Mouse (Mus musculus) intestine, embryonic 14.5 days (tissue): Measurements from ENCODE around the gene Tlr2. TPM values are rescaled to one million over a fixed set of nuclear protein-coding genes. Genes with fewer than 3 reads are reported as not detected.

Experiments
- ATAC-seq: fragments of 200-750 bp; cut with Nextera tagmentation; replicated peaks from 2 replicates; pipeline ENCODE4 v1.8.0; 2017; ENCODE audit warnings: low read depth, moderate number of reproducible peaks, moderate TSS enrichment, moderate library complexity; ENCODE audit not compliant: low FRiP score, low TSS enrichment
- DNase-seq: peaks from one replicate; pipeline ENCODE4 v3.0.0-alpha.2; 2018; ENCODE audit warnings: low spot score
- H3K27ac ChIP-seq: fragments of 300-500 bp; sonication (generic); 2 replicates; pipeline ENCODE4 v1.5.1; 2014; ENCODE audit warnings: low read depth, mild to moderate bottlenecking, control low read depth
- H3K27me3 ChIP-seq: fragments of 300-500 bp; sonication (generic); replicated peaks from 2 replicates; pipeline ENCODE4 v1.6.1; 2014; ENCODE audit warnings: low read length, control low read depth; ENCODE audit not compliant: control insufficient read depth, insufficient read depth
- H3K36me3 ChIP-seq: fragments of 300-500 bp; sonication (generic); 2 replicates; pipeline ENCODE4 v1.6.1; 2014; ENCODE audit warnings: low read length, control low read depth; ENCODE audit not compliant: control insufficient read depth, insufficient read depth
- H3K4me1 ChIP-seq: fragments of 300-500 bp; sonication (generic); replicated peaks from 2 replicates; pipeline ENCODE4 v1.6.1; 2014; ENCODE audit warnings: low read length, control low read depth, mixed read lengths; ENCODE audit not compliant: control insufficient read depth, insufficient read depth
- H3K4me2 ChIP-seq: fragments of 300-500 bp; sonication (generic); 2 replicates; pipeline ENCODE4 v1.6.1; 2014; ENCODE audit warnings: low read length
- H3K4me3 ChIP-seq: fragments of 300-500 bp; sonication (generic); 2 replicates; pipeline ENCODE4 v1.5.1; 2014; ENCODE audit warnings: low read depth, low read length, control low read depth, mixed read lengths
- H3K9ac ChIP-seq: fragments of 300-500 bp; sonication (generic); 2 replicates; pipeline ENCODE4 v1.6.1; 2014; ENCODE audit warnings: mild to moderate bottlenecking, low read length
- H3K9me3 ChIP-seq: fragments of 300-500 bp; sonication (generic); 2 replicates; pipeline ENCODE4 v1.6.1; 2016; ENCODE audit warnings: low read length, control low read depth; ENCODE audit not compliant: control insufficient read depth
- WGBS: fragments of 180-500 bp; shearing (Covaris S2); extraction: QIAGEN DNeasy Blood & Tissue Kit; methylation state at CpG from one replicate; pipeline ENCODE4 v1.1.7; 2014; 5-methylcytosine and 5-hydroxymethylcytosine counted together
- polyA plus RNA-seq: library from polyadenylated mRNA; unstranded; fragments of >200 nt; fragmentation: Nextera tagmentation; extraction: Ambion mirVana; gene quantifications from 2 replicates; pipeline ENCODE4 v1.2.1, GENCODE M21; 2014

Tlr2 gene
- polyA plus RNA-seq, 1 experiment from 2014 or later, result 3.9 TPM

- H3K4me3 ChIP-seq, result no peak overlapping the region
- WGBS, result 85% methylated on average over 5 of the region's 5 CpGs
- H3K4me2 ChIP-seq, result no peak overlapping the region
- no peak overlapping the region for H3K27ac ChIP-seq
- no peak overlapping the region for H3K9ac ChIP-seq
- ATAC-seq (no peak), DNase-seq (no peak)
- no peaks in the 10 kb centered on the region for H3K9me3 ChIP-seq
- H3K27me3 ChIP-seq, result no peaks in the 10 kb centered on the region
- no peaks in the 10 kb centered on the region for H3K4me1 ChIP-seq
- H3K36me3 ChIP-seq, result no peaks in the 10 kb centered on the region
Measured at GRCm38 (mm10) chr3:83855643-83856042, 14.1 kb upstream of the Tlr2 start.

- ATAC-seq (no peak), DNase-seq (no peak)
- no peak overlapping the region for H3K4me2 ChIP-seq
- no peak overlapping the region for H3K27ac ChIP-seq
- H3K9me3 ChIP-seq, result no peaks in the 10 kb centered on the region
- H3K9ac ChIP-seq, result no peak overlapping the region
- no peak overlapping the region for H3K4me3 ChIP-seq
- no peaks in the 10 kb centered on the region for H3K36me3 ChIP-seq
- no peaks in the 10 kb centered on the region for H3K4me1 ChIP-seq
- 78% methylated on average over 2 of the region's 2 CpGs for WGBS
- H3K27me3 ChIP-seq, result no peaks in the 10 kb centered on the region
Measured at GRCm38 (mm10) chr3:83849341-83849740, 7.8 kb upstream of the Tlr2 start.

GRCm38 (mm10) chr3:83844766-83845520, 3.4 kb upstream of the Tlr2 start:
- H3K4me3 ChIP-seq, result no peak overlapping the region
- H3K27ac ChIP-seq, result no peak overlapping the region
- 51% methylated on average over 8 of the region's 8 CpGs for WGBS
- DNase-seq (no peak), ATAC-seq (no peak)
- H3K27me3 ChIP-seq, result no peaks in the 10 kb centered on the region; the same call in 1 of the 2 replicates
- H3K9ac ChIP-seq, result no peak overlapping the region
- no peaks in the 10 kb centered on the region for H3K36me3 ChIP-seq
- H3K4me2 ChIP-seq, result no peak overlapping the region
- no peaks in the 10 kb centered on the region for H3K4me1 ChIP-seq
- no peaks in the 10 kb centered on the region for H3K9me3 ChIP-seq

- no peaks in the 10 kb centered on the region for H3K36me3 ChIP-seq
- no peaks in the 10 kb centered on the region for H3K4me1 ChIP-seq
- no peak overlapping the region for H3K4me2 ChIP-seq
- H3K9ac ChIP-seq, result no peak overlapping the region
- H3K27ac ChIP-seq, result no peak overlapping the region
- 91% methylated on average over 5 of the region's 5 CpGs for WGBS
- DNase-seq (no peak), ATAC-seq (no peak)
- H3K27me3 ChIP-seq, result no peaks in the 10 kb centered on the region; the same call in 1 of the 2 replicates
- H3K4me3 ChIP-seq, result no peak overlapping the region
- H3K9me3 ChIP-seq, result no peaks in the 10 kb centered on the region
Measured at GRCm38 (mm10) chr3:83839477-83839876, 2.1 kb downstream of the Tlr2 start.

GRCm38 (mm10) chr3:83836685-83837084, 4.9 kb downstream of the Tlr2 start:
- no peaks in the 10 kb centered on the region for H3K27me3 ChIP-seq
- no peak for DNase-seq

GRCm38 (mm10) chr3:83828145-83828611, 13.4 kb downstream of the Tlr2 start:
- Histone ChIP-seq H3K27ac (no peak overlapping the region), H3K27me3 (no peaks in the 10 kb centered on the region), H3K4me2 (no peak overlapping the region), H3K4me3 (no peak overlapping the region), H3K36me3 (no peaks in the 10 kb centered on the region), H3K4me1 (no peaks in the 10 kb centered on the region), H3K9ac (no peak overlapping the region), H3K9me3 (no peaks in the 10 kb centered on the region)
- DNase-seq, result no peak
- ATAC-seq, result peak; percentile 64
- 49% methylated on average over 5 of the region's 5 CpGs for WGBS

More at GRCm38 (mm10) chr3:83836685-83837084, 4.9 kb downstream of the Tlr2 start:
- H3K36me3 ChIP-seq, result no peaks in the 10 kb centered on the region
- no peak overlapping the region for H3K27ac ChIP-seq
- no peak for ATAC-seq
- no peaks in the 10 kb centered on the region for H3K9me3 ChIP-seq
- no peaks in the 10 kb centered on the region for H3K4me1 ChIP-seq
- WGBS, result 82% methylated on average over 15 of the region's 15 CpGs
- H3K4me2 ChIP-seq, result no peak overlapping the region
- no peak overlapping the region for H3K9ac ChIP-seq
- no peak overlapping the region for H3K4me3 ChIP-seq

- H3K9ac ChIP-seq, result no peak overlapping the region
- WGBS, result 84% methylated on average over 9 of the region's 9 CpGs
- ATAC-seq (no peak), DNase-seq (no peak)
- H3K27ac ChIP-seq, result no peak overlapping the region
- no peaks in the 10 kb centered on the region for H3K4me1 ChIP-seq
- no peak overlapping the region for H3K4me2 ChIP-seq
- H3K4me3 ChIP-seq, result no peak overlapping the region
- no peaks in the 10 kb centered on the region for H3K36me3 ChIP-seq
- no peaks in the 10 kb centered on the region for H3K27me3 ChIP-seq
- no peaks in the 10 kb centered on the region for H3K9me3 ChIP-seq
Measured at GRCm38 (mm10) chr3:83827684-83828083, 13.9 kb downstream of the Tlr2 start.

- no peak for DNase-seq
- Histone ChIP-seq H3K36me3 (no peaks in the 10 kb centered on the region), H3K4me2 (no peak overlapping the region), H3K27me3 (no peaks in the 10 kb centered on the region), H3K9ac (no peak overlapping the region), H3K4me3 (no peak overlapping the region), H3K4me1 (no peaks in the 10 kb centered on the region), H3K27ac (no peak overlapping the region), H3K9me3 (0 out of 2 replicates have a peak, but pooled peaks cover 2% of the 10 kb centered on the region)
- 87% methylated on average over 4 of the region's 4 CpGs for WGBS
- no peak for ATAC-seq
Measured at GRCm38 (mm10) chr3:83823774-83824173, 17.8 kb downstream of the Tlr2 start.

- no peak for ATAC-seq
Measured at GRCm38 (mm10) chr3:83816372-83816925, 25.1 kb downstream of the Tlr2 start.

More at GRCm38 (mm10) chr3:83816372-83816925, 25.1 kb downstream of the Tlr2 start:
- H3K9ac ChIP-seq, result no peak overlapping the region
- H3K4me1 ChIP-seq, result no peaks in the 10 kb centered on the region
- H3K27ac ChIP-seq, result no peak overlapping the region
- no peaks in the 10 kb centered on the region for H3K27me3 ChIP-seq
- no peaks in the 10 kb centered on the region for H3K36me3 ChIP-seq
- DNase-seq, result no peak
- 70% methylated on average over 4 of the region's 4 CpGs for WGBS
- H3K9me3 ChIP-seq, result no peaks in the 10 kb centered on the region
- no peak overlapping the region for H3K4me2 ChIP-seq
- no peak overlapping the region for H3K4me3 ChIP-seq
